Mouse (Mus musculus) C2C12 (cell line): ENCODE results near the gene Adi1.

Source experiments
- CEBPB ChIP-seq: IDR thresholded peaks from one replicate; pipeline ENCODE4 v1.6.1; 2011; ENCODE audit warnings: low read depth, mild to moderate bottlenecking, control low read depth, moderate library complexity
- CTCF ChIP-seq: IDR thresholded peaks from one replicate; pipeline ENCODE4 v1.5.1; 2011; ENCODE audit not compliant: control insufficient read depth, insufficient read depth, insufficient read length
- FOSL1 ChIP-seq: IDR thresholded peaks from one replicate; pipeline ENCODE4 v1.8.0; 2011; ENCODE audit warnings: mild to moderate bottlenecking, low read length; ENCODE audit not compliant: poor library complexity, insufficient read depth, severe bottlenecking
- MAX ChIP-seq: IDR thresholded peaks from one replicate; pipeline ENCODE4 v1.6.1; 2011; ENCODE audit warnings: mild to moderate bottlenecking, control low read depth
- MYOD1 ChIP-seq: IDR thresholded peaks from one replicate; pipeline ENCODE4 v1.6.1; 2011; ENCODE audit warnings: low read depth; ENCODE audit not compliant: control insufficient read depth, insufficient read length
- MYOG ChIP-seq: IDR thresholded peaks from one replicate; pipeline ENCODE4 v1.6.1; 2011; ENCODE audit not compliant: control insufficient read depth, insufficient read length; ENCODE audit errors: extremely low read depth
- USF1 ChIP-seq: IDR thresholded peaks from one replicate; pipeline ENCODE4 v1.6.1; 2011; ENCODE audit warnings: low read depth, mild to moderate bottlenecking, control low read depth, moderate library complexity

DNA sequence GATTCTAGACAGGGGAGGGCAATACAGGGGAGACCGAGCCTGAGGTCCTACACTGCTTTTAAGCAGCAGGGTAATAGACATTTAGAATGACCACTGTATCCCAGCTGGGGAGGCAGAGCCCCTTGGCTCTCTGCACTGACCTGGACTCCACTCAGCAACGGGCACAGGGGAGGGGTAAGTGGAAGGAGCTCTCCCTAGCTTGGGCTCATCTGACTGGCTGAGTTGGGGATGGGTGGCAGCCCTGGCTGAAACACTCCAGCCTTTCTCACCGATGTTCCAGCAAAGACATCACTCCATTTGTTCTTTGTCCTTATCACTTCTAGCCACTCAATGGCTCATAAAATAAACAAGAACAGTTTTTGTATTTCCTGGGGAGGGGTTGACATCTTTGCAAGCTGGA is 18.7 kb downstream of the Adi1 start:
- TF ChIP-seq USF1 (no peak), CTCF (no peak), MAX (no peak), CEBPB (no peak), MYOD1 (no peak), FOSL1 (no peak), MYOG (no peak)
